Mouse (Mus musculus): ENCODE measurements around the gene Zxdc. TPM values are rescaled to one million over a fixed set of nuclear protein-coding genes. Genes with fewer than 3 reads are reported as not detected.

Gene Zxdc
- total RNA-seq, 2 experiments from 2014 or later = 14.3 to 16.9 TPM

DNA sequence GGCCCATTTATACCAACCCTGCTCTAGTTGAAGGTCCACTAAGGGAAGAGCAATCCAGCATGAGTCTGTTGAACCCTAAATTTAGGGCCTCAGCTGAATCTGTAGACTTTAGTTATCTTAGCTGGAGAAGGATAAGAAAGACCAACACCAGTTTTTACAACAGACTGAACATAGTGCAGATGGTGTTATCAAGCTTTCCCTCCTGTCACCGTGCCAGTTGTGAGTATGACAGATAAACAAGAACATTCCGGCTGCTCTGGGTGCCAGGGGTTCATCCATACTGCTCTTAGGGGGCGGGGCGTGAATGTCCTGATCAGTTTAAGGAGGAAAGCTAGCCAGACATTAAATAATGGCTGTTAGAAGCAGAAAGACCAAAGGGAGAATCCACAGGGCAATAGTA, 5.4 kb downstream of the Zxdc start:
- DNase-seq = no peak

DNA sequence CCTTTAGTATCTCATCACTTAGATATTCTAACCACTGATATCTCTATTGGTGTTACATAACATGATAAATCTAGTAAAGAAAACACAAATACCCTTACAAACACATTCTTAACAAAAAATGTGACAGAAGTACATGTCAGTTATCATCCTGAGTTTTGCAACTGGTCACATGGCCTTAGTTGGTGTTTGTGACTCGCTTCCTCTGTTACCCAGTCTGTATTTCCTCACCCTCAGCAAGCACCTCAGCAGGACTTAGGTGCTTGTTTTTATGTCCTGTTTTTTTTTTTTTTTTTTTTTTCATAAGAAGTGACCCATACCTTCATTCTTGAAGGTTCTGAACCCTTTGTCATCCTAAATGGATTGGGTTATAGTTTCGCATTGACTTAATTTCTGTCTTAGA, 8.4 kb downstream of the Zxdc start:
- DNase-seq = no peak

DNA sequence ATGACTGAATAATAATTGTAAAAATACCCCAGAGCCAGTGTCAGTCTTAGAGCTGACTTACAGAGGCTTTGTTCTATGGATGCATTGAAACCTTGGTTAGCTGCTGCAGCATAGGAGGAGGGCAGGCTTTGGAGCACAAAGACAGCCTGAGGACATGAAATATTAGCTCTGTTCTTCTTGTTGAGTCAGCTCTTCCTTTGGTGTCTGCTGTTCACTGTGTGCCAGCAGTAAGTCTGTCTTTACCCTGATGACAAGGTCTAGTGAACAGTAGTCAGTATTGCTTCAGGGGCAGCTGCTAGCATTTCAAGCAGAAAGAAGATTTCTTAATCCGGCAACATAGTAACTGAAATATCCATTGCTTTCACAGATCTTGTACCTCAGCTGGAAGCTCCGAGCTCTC, 12.2 kb downstream of the Zxdc start:
- DNase-seq = no peak

DNA sequence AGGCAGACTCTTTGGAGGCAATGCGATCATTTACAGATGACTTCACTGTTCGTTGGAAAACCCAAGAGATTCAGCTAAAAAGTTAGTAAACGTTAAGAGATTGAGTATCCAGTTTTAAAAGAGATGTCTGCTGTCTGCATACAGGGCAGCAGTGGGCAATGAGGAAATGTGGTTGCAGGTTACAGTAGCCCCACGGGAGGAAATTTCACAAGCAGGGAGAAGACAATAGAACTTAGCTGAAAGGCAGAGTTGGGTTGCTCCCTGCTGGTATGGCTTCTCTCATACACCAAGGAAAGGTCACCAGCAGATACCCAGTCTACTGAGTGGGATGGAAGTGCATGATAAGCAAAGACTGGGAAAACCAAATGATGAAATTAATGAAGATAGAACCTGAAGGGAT, 21.3 kb downstream of the Zxdc start:
- no peak for DNase-seq

DNA sequence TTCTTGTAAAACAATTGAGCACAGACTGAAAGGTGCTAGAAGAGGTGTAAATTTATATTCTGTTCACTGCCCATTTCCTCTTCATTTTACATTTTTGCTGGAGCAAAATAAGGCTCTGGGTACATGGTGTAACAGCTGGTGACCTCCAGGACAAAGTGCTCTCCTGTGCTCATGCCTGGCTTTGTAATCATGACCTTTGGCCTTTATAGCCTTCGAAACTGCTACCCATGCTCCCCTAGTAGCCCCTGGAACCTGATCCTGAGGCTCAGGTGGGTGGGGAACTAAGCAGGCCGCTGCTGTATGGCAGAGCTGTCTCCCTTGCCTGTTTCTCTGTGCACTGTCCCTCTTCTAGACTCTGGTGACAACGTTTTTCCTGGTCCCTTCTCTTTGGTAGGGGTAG, 24.7 kb downstream of the Zxdc start:
- DNase-seq = no peak

DNA sequence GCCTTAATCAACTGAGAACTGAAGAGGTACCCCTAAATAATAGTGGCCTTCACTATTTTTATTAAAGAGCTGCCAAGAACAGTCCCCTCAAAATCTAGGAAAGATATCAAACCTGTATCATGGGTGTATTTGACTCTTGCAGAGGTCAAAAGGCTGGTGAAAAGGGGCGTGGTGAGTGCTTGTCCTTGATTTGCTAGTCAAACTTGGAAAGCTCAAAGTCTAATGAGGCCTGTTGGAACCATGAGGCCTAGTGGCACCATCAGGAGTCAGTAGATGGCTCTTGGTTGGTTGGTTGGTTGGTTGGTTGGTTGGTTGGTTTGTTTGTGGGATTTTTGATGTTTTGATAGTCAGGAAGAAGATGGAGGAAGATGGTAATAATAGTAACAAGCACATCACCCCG, 26.5 kb downstream of the Zxdc start:
- DNase-seq = no peak

DNA sequence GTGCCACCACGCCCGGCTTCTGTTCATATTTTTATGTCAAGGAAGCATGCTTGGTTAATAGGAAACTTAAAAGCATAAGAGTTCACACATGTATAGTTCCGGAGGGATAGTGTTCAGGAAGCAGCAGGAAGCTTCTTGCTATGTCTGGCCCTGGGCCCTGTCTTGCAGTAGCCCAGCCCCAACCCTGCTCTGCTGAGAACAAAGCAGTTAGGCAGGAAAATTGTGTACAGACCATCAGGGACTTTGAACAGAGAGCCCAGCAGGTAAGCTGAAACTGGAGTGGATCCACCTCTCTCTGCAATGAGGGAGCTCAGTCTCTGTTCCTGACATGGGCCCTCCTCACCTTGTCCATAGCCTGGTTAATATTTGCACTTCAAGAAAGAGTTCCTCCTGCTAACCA, 28.0 kb downstream of the Zxdc start:
- DNase-seq = no peak

DNA sequence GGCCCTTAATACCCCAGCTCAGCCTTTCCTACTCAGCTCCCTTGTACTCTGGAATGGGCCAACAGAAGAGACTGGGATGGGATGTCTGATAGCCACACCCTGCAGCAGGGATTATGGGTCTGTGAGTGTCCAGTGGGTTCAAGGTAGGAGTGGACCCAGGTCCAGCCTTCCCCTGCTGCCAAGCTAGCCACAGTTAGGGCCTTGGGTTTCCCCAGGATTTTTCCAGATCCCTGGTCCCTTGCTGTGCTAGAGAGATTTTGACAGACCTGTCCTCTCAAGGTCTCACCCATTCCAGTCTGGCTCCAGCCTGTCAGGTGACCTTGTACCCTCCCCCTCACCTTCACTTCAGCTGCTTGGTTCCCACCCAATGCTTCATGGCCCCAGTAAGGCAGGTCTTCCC, 39.3 kb downstream of the Zxdc start:
- DNase-seq = no peak

DNA sequence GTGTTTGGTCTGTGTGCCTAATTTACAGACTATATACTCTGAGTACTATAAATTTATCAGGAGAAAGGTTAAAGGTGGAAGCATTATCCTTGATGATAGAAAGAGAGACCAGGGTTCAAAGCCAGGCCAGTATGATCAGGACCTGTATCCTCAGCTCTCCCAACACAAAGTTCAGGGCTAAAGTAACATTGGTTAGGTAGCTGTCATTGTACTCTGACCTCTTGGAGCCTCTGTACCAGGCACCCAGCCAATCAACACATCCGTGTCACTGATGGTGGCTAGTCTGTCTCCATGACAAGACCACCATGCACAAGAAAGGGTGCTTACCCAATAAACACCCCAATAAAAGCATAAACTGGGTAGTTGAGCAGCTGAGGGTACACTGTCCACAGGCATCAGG, 41.7 kb downstream of the Zxdc start:
- no peak for DNase-seq

DNA sequence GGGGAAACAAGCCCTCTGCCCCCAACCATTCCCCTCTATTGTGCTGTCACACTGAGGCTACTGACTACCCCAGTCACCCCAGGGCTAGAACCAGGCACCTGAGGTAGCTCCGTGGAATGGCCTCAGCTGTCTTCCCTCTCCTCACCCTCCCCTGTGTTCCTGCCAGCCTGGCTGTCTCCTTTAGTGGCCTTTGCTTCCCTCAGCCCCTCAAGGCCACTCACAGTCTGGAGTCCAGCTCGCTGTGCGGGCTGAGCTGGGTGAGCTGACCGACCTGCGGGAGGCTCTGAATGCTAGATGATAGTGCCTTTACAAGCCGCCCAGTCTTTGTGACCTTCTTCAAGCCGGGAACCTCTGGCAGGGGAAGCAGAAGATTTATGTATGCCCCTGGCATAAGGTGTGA, 42.6 kb downstream of the Zxdc start:
- no peak for DNase-seq

DNA sequence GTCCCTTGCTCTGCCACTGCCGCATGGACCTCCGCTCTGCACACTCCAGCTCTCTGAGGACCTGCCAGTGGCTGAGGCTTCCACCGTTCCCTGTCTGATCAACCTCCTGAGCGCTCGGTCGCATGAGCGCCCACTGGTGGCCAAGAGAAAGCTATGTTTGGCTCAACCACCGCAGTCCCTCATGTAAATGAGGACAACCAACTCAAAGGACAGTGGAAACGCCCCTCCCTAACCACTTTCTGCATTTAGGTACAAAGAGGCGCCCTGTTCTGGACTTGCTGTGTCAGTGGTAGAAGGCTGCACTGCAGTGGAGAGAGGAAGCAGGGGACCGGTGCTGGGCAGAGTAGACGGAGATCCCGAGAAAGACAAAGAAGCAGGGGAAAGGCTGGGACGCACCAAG, 53.3 kb downstream of the Zxdc start:
- DNase-seq = peak; percentile 78

DNA sequence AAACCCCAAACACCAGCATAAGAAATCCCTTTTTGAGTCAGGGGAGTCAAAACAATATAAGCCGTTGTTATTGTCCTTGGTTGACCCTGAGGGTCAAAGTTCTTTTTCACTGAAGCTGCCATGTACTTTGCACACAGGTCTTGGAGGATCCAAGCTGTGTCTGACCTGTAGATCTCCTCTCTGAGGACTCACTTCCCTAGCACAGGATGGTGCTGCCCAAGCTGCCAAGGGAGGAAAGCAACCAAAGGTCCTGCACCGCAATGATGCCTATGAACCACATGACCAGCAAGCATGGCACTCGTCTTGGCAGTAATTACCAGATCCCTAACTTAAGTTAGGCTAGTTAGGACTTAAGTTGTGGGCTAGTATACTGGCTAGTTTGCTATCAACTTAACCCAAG, 56.1 kb downstream of the Zxdc start:
- no peak for DNase-seq

DNA sequence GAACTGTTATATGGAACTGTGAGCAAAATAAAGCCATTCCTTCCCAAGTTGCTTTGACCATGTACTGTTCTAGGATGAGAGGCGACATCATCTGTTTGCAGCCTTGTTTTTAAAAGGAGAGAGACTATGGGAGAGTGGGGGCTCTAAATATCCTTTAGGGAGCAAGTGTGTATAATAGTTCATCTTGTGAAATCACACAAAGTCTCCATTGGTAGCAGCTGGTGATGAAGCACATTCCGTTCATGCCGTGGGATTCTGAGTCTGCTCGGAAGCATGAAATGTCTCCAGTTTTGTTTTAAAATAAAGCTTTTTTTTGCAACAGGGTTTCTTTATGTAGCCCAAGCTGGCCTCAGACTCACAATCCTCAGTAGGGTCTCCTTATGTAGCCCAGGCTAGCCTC, 56.7 kb downstream of the Zxdc start:
- DNase-seq = no peak

DNA sequence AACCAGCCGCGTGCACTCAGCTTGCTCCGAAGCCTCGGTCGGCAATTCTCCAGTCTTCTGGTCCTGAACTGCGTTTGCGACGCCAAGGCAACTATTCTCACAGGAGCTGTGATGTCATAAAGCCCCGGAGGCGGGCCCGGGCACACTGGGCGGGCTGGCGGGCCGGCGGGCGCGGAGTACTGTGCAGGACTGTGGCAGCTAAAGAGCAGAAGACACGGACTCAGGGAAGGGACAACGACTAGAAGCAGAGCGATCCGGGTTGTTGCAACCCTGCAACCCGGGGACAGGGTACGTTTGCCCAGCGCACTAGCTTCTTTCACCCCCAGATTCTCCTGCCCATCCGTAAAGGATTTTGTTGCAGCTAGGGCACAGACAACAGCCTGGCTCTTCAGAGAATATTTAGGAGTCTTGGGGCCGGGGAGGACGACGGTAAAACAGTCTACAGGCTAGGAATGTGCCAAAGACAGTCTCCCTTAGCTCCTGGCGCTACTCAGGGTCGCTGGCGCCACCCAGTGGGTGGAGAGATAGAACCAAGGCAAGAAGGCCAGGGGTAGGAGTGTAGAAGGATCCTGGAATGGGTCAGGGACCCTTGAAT, 59.2 kb downstream of the Zxdc start, which contains the start of gene Cfap100:
TSS of gene Cfap100 (minus strand) at position 418 of the 595 bp plus-strand sequence.
- peak; percentile 78 for DNase-seq

DNA sequence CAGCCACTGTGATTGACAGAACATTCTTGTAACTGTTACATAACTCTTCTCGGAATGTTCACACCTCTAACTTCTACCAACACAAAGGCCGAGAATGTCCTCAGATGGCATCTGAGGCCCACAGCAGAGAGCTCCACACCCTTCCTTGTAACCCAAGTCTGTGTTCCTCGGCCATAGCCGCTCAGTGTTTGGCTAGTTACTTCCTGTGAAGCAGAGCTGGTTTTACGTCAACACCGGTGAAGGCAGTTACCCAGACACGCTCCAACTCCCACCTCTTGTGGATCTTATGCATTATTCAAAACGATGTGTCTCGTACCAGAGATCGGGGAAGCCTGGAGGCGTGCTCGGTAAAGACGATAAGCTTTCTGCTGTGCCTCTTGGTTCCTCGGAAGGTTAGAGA, 60.6 kb downstream of the Zxdc start:
- DNase-seq = no peak

DNA sequence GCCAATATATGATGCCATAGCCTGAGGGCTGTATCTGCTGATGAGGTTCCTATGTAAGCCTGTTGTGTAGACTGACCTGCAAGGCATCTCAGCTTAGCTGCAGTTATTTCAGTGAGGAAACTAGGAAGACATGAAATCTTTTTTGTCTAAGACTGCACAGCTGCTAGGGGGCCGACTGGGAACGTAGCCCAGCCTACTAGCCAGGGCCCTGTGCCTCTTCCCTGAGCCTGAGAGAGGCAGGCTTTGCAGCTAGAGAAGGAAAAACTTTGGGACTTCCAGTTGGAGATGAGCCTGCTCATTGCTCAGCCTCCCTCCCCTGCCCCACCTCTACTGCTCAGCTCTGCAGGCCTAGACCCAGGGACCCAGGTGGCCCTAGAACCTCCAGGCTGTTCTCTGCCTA, 62.2 kb downstream of the Zxdc start:
- DNase-seq = peak; percentile 45

DNA sequence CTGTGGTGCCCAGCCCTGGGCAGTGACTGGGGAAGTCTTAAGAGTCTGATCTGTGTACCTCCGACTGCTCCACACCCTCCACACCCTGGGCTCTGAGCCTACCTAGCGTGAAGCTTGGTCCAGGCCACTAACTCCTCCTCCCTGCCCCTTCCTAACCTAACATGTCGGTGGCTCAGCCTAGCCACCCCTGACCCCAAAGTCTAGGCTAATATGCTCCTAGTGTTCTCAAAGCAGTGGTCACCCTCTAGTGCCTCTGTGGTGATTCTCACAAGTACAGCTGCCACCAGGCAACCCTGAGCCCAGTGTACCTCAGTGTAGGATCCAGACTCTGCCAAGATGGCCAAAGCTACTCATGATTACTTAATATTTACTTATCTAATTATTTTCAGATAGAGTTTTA, 65.4 kb downstream of the Zxdc start:
- DNase-seq = no peak

DNA sequence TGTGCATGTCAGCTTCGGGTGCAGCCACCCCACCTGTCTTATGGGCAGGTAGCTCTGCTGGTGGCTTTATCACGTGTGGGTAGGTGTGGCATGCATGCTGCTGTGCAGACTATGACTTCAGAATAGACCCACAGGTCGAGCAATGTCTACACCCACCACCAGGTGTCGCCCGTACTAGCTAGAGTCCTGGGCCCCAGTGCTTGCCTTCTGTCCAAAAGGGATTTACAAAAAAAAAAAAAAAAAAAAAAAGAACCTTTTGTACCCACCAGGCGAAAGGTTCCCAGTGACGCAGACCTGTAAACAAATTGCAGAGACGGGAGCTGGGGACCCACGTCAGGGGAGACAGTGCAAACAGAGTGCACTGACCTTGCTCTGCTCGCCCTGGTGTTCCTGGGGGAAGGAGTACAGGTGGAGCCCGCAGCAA, 65.9 kb downstream of the Zxdc start:
- DNase-seq = peak; percentile 84

DNA sequence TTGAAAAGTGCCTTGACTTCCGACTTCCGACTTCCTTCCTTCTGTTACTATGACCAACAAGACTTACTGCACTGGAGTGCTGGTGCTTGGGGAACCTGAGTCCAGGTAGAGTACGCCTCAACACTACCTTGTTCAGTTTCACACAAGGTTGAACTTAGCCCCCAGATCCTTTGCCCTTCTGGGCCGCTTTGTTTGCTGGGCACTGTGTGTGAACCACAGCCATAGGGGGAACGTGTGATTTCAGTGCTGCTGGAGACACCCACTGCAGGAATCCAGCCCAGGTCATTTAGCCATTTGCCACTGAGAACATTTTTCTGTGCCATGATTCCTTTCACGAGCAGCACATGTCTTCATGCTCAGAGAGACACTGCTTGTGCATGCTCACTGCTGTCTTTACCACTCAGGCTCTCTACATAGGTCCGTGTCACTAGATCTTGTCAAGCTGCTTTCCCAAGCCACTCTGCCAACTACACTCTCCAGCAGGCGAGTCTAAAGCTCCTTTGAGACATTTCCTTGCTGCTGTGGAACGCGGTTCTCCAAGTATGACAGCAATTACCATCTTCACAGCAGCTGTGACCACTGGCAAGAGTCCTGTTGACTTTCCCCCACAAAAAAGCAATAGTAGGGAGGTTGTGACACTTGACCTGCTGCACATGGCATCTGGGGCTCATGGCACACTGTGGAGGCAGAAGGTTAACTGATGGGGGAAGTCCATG, 67.1 kb downstream of the Zxdc start:
- DNase-seq = no peak

DNA sequence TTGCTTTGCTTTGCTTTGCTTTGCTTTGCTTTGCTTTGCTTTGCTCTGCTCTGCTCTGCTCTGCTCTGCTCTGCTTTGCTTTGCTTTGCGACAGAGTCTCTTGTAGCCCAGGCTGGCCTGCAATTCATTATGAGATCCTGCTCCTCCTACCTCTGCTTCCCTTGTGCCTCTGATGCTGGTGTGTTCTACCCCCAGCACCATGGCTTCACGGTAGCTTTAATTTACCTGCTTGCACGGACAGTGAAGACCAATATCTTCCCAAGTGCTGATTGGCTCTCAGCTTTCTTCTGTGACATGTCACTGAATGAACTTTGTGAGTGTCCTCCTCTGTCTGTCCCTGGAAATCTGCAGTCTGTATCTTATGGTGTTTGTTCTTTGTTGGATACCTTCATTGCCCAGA, 67.7 kb downstream of the Zxdc start:
- DNase-seq = no peak

DNA sequence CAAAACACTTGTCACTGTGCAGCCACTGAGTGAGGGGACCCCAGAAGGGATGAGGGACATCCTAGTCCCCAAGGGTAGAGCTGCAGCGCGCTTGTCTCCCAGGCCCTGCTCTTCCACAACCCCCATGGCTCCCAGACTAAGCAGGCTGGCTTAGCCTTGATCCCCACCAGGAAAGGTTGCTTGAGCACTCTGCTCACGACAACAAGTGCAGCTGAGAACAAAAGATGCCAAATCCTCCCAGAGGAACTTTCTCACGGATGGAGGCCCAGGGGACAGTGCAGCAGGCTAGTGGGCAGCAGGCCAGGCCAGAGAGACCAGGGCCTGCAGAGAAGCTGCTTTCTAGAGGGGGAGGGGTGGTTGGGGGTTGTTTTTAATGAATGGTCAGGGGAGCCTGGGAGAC, 77.6 kb downstream of the Zxdc start:
- no peak for DNase-seq

DNA sequence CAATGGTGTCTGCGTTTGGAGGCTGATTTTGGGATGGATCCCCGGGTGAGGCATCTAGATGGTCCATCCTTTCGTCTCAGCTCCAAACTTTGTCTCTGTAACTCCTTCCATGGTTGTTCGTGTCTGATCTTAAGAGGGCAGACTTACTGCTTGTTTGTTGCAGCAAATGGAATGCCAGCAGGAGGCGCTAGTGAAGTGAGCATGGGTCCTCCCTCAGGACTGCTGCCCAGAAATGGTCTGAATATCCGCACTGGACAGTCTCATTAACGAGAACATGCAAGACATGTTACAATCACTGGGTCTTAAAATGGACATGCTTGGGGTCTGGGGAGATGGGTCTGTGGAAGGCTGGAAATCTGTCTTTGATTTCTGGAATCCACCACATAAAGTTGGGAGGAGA, 80.9 kb downstream of the Zxdc start:
- DNase-seq = peak; percentile 92

DNA sequence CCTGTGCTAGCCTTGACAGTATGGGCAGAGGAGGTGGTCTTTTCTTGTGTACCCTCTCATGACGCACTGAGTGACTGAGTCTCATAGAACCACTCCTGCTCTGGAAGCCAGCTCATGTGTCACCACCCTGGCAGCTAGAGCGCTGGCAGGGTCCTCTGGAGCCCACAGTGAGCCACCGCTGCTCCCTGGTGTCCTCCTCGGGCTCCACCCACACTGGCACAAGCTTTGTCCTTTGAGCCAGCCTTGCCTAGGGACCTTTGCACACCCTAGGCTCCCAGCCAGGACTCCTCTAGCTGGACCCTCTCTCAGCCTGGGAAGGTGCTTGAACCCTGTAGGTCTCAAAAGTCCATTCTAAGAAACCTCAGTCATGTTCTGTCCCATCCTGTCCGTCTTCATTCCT, 81.4 kb downstream of the Zxdc start:
- DNase-seq = peak; percentile 56

DNA sequence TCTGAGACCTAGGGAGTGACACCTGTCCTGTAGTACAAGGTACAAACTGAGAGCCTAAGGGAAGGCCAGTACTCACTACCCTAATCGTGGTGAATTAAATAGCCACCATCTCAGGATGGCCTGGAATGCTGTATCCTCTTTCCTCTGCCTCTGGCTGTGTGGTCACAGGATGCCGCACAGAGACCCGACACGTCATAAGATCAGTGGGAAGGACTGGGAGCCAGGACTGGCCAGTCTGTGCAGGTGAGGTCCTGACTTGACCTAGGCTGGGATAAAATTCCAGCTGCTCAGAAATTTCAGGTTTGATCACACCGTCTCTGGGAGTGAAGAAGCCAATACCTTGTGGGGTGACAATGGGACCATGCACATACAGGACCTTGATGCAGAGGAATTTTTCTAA, 82.2 kb downstream of the Zxdc start:
- no peak for DNase-seq

DNA sequence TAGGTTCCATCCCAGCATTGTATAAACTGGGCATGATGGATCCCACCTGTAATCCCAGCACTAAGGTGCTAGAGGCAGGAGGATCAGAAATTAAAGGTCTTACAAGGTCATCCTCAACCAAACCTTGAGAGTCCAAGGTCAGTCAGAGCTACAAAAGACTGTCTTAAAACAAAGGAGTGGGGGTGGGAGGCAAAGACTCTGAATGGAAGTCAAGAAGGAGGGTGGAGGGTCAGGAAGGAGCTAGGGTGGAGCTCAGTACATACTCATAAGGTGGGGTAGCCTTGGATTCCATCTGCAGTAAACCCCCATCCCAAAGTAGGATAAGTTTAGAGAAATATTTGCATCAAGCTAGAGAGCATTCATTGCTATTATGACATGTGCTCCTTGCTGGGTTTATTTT, 83.3 kb downstream of the Zxdc start:
- DNase-seq = no peak
